In genomic region chr4:145110736-145111135, GRCm38 (mm10) we compare ENCODE assay signal across 20 mouse cellular contexts.
"Had no signal": no experiment of that assay in that cellular context is flagged by ENCODE, and none has a peak within 500 bp of the region (broad histone marks: within the 10 kb centered on the region; RNA-seq: fewer than 3 reads in every experiment).

No protein-coding gene starts in this region.

- H3K27ac ChIP-seq: kidney, postnatal 0 days; layer of hippocampus, adult 2 months; left cerebral cortex, adult 2 months; limb, embryonic 12.5 days; limb, embryonic 15.5 days; liver, embryonic 14.5 days; midbrain, embryonic 12.5 days; midbrain, embryonic 15.5 days; neural tube, embryonic 12.5 days; stomach, embryonic 15.5 days had no signal

- H3K4me2 ChIP-seq: limb, embryonic 12.5 days; limb, embryonic 15.5 days; liver, embryonic 11.5 days; lung, embryonic 14.5 days; midbrain, embryonic 12.5 days; midbrain, embryonic 15.5 days; neural tube, embryonic 12.5 days; stomach, embryonic 15.5 days had no signal

- H3K9me3 ChIP-seq: limb, embryonic 12.5 days; limb, embryonic 15.5 days; midbrain, embryonic 12.5 days; midbrain, embryonic 15.5 days; neural tube, embryonic 12.5 days; stomach, embryonic 15.5 days had no signal

- H3K4me1 ChIP-seq: limb, embryonic 15.5 days; midbrain, embryonic 12.5 days; midbrain, embryonic 15.5 days; neural tube, embryonic 12.5 days had no signal

- DNase-seq: kidney, postnatal 25 days; layer of hippocampus, postnatal 36 days; liver, postnatal 0 days; lung, embryonic 14.5 days; retina, postnatal 1 day; right cerebral cortex, postnatal 25 days; spleen, adult 18-20 months; thymus, postnatal 25 days had no signal

- H3K27me3 ChIP-seq: limb, embryonic 12.5 days; limb, embryonic 15.5 days; midbrain, embryonic 12.5 days; midbrain, embryonic 15.5 days; neural tube, embryonic 12.5 days; stomach, embryonic 15.5 days had no signal

- H3K9ac ChIP-seq: limb, embryonic 12.5 days; limb, embryonic 15.5 days; liver, embryonic 14.5 days; liver, postnatal 0 days; lung, embryonic 14.5 days; midbrain, embryonic 12.5 days; midbrain, embryonic 15.5 days; neural tube, embryonic 12.5 days; stomach, embryonic 15.5 days had no signal

- H3K4me3 ChIP-seq: layer of hippocampus, adult 2 months; left cerebral cortex, adult 2 months; limb, embryonic 12.5 days; limb, embryonic 15.5 days; midbrain, embryonic 12.5 days; midbrain, embryonic 15.5 days; neural tube, embryonic 12.5 days; stomach, embryonic 15.5 days had no signal

- ATAC-seq: liver, postnatal 0 days; lung, postnatal 0 days; midbrain, embryonic 15.5 days had no signal
